Comparison of ENCODE assay signal across 16 mouse cellular contexts in the genomic region with DNA sequence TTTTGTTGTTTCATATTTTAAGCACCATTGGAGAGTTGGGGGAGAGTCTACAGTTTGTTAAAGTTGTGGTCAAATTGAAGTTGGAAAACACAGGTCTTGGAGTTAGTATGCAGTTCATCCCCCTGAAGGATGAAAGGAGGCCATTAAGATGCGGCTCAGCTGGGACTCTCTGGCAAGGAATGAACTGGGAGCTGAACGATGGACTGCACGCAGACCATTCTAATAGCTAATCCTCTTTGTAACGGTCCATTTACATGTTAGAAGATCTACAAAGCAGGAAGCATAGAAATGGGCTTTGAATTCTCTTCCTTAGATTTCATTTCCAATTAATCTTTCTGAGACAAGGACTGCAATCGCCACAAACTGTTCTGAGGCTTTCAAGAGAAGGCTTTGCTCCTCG.
DNase-seq lines count a peak whose midpoint lies in the region; ATAC-seq and TF ChIP-seq lines count a peak whose summit lies in the region.
"Had no signal": no experiment of that assay in that cellular context is flagged by ENCODE, and none has a peak within 500 bp of the region (broad histone marks: within the 10 kb centered on the region; RNA-seq: fewer than 3 reads in every experiment).

No protein-coding gene starts in this region.

- H3K4me1 ChIP-seq in forebrain, embryonic 13.5 days: peaks cover 32% of the 10 kb centered on the region
- no peaks in the 10 kb centered on the region for H3K4me1 ChIP-seq in hindbrain, postnatal 0 days (ENCODE audit: insufficient read depth, low read length)
- H3K4me1 ChIP-seq in neural tube, embryonic 14.5 days (ENCODE audit: control insufficient read depth, insufficient read depth, low read length): no peaks in the 10 kb centered on the region
- H3K4me1 ChIP-seq: kidney, embryonic 15.5 days; liver, embryonic 12.5 days; stomach, embryonic 15.5 days had no signal

- peak overlapping the region; percentile 41; the same call in 1 of the 2 replicates for H3K27ac ChIP-seq in left cerebral cortex, adult 2 months
- peak overlapping the region; percentile 60; the same call in 1 of the 2 replicates for H3K27ac ChIP-seq in forebrain, embryonic 13.5 days
- peak overlapping the region; percentile 72; the same call in 1 of the 2 replicates for H3K27ac ChIP-seq in hindbrain, postnatal 0 days
- H3K27ac ChIP-seq in neural tube, embryonic 14.5 days (ENCODE audit: low read depth, low read length): no peak overlapping the region
- H3K27ac ChIP-seq: kidney, embryonic 15.5 days; liver, embryonic 12.5 days; stomach, embryonic 15.5 days had no signal

- no peaks in the 10 kb centered on the region for H3K36me3 ChIP-seq in forebrain, embryonic 13.5 days (ENCODE audit: poor library complexity, severe bottlenecking)
- H3K36me3 ChIP-seq in hindbrain, postnatal 0 days (ENCODE audit: insufficient read depth, low read length): no peaks in the 10 kb centered on the region
- H3K36me3 ChIP-seq in neural tube, embryonic 14.5 days (ENCODE audit: control insufficient read depth, insufficient read depth, low read length): no peaks in the 10 kb centered on the region
- H3K36me3 ChIP-seq: kidney, embryonic 15.5 days; liver, embryonic 12.5 days; stomach, embryonic 15.5 days had no signal

- no peak for TF ChIP-seq CTCF in left cerebral cortex, adult 2 months (IDR thresholded peaks at IDR 0.05)
- TF ChIP-seq CTCF in hindbrain, postnatal 0 days (IDR thresholded peaks at IDR 0.05; ENCODE audit: low read depth): no peak

- no peak for DNase-seq in left cerebral cortex, adult 2 months (ENCODE audit: extremely low spot score in 1 of 2, low spot score in 2 of 2)
- no peak for DNase-seq in left cerebral cortex, adult 18-20 months (ENCODE audit: low spot score in 2 of 2)
- DNase-seq in hindbrain, postnatal 0 days (ENCODE audit: low spot score): peak; percentile 70
- no peak for DNase-seq in adrenal gland, adult (ENCODE audit: inconsistent age in 2 of 2, low spot score in 1 of 2)
- DNase-seq in cerebellum, adult 8-10 months: no peak
- DNase-seq: adrenal gland, adult 2 months; cerebellum, adult 11 months; heart, postnatal 4 days; right cerebral cortex, postnatal 4 days; thymus, postnatal 25 days had no signal

- no peaks in the 10 kb centered on the region for H3K27me3 ChIP-seq in forebrain, embryonic 13.5 days
- no peaks in the 10 kb centered on the region for H3K27me3 ChIP-seq in hindbrain, postnatal 0 days (ENCODE audit: insufficient read depth, low read length)
- no peaks in the 10 kb centered on the region for H3K27me3 ChIP-seq in neural tube, embryonic 14.5 days (ENCODE audit: control insufficient read depth, insufficient read depth, low read length)
- H3K27me3 ChIP-seq: kidney, embryonic 15.5 days; liver, embryonic 12.5 days; stomach, embryonic 15.5 days had no signal

- no peak overlapping the region for H3K4me3 ChIP-seq in left cerebral cortex, adult 2 months
- no peak overlapping the region for H3K4me3 ChIP-seq in forebrain, embryonic 13.5 days
- no peak overlapping the region for H3K4me3 ChIP-seq in hindbrain, postnatal 0 days (ENCODE audit: low read length)
- no peak overlapping the region for H3K4me3 ChIP-seq in neural tube, embryonic 14.5 days (ENCODE audit: low read depth, low read length)
- H3K4me3 ChIP-seq: kidney, embryonic 15.5 days; liver, embryonic 12.5 days; stomach, embryonic 15.5 days had no signal

- H3K9me3 ChIP-seq in forebrain, embryonic 13.5 days (replicated peaks): no peaks in the 10 kb centered on the region
- no peaks in the 10 kb centered on the region for H3K9me3 ChIP-seq in hindbrain, postnatal 0 days (ENCODE audit: low read length)
- H3K9me3 ChIP-seq in neural tube, embryonic 14.5 days (ENCODE audit: control insufficient read depth, low read length): no peaks in the 10 kb centered on the region
- H3K9me3 ChIP-seq: kidney, embryonic 15.5 days; liver, embryonic 12.5 days; stomach, embryonic 15.5 days had no signal

- H3K9ac ChIP-seq in forebrain, embryonic 13.5 days: no peak overlapping the region
- no peak overlapping the region for H3K9ac ChIP-seq in hindbrain, postnatal 0 days (replicated peaks; ENCODE audit: low read length)
- no peak overlapping the region for H3K9ac ChIP-seq in neural tube, embryonic 14.5 days (replicated peaks; ENCODE audit: low read depth, low read length)
- H3K9ac ChIP-seq: kidney, embryonic 15.5 days; liver, embryonic 12.5 days; stomach, embryonic 15.5 days had no signal

- intact Hi-C loops in left cerebral cortex, adult 2 months (cut with DNase I): loop anchor here (5.0 kb wide), 1 partner anchor 67 kb away; no protein-coding TSS in a partner anchor

- 7% methylated on average over 6 of the region's 6 CpGs for WGBS in forebrain, embryonic 13.5 days
- 23% methylated on average over 6 of the region's 6 CpGs for WGBS in hindbrain, postnatal 0 days
- 14% methylated on average over 6 of the region's 6 CpGs for WGBS in neural tube, embryonic 14.5 days

- peak overlapping the region; percentile 11; the same call in 1 of the 2 replicates for H3K4me2 ChIP-seq in forebrain, embryonic 13.5 days
- H3K4me2 ChIP-seq in hindbrain, postnatal 0 days (ENCODE audit: low read depth, low read length): no peak overlapping the region
- H3K4me2 ChIP-seq in neural tube, embryonic 14.5 days (ENCODE audit: low read depth, low read length): no peak overlapping the region
- H3K4me2 ChIP-seq: kidney, embryonic 15.5 days; liver, embryonic 12.5 days; stomach, embryonic 15.5 days had no signal

- peak; percentile 77; the same call in 1 of the 2 replicates for ATAC-seq in forebrain, embryonic 13.5 days
- ATAC-seq in hindbrain, postnatal 0 days: peak; percentile 89
- ATAC-seq in neural tube, embryonic 14.5 days (ENCODE audit: low read depth): peak; percentile 77; the same call in 1 of the 2 replicates
- ATAC-seq: CD4-positive, CD25-positive, alpha-beta regulatory T cell, adult 4 months; liver, embryonic 12.5 days had no signal
